Mouse (Mus musculus): ENCODE results near the gene Traf7. TPM values are rescaled to one million over a fixed set of nuclear protein-coding genes. Genes with fewer than 3 reads are reported as not detected.
A peak's percentile ranks its signal among the peaks of the same experiment; 100 is the strongest.

Gene Traf7
- polyA plus RNA-seq, 1 experiment from 2014 or later = 102 TPM

DNA sequence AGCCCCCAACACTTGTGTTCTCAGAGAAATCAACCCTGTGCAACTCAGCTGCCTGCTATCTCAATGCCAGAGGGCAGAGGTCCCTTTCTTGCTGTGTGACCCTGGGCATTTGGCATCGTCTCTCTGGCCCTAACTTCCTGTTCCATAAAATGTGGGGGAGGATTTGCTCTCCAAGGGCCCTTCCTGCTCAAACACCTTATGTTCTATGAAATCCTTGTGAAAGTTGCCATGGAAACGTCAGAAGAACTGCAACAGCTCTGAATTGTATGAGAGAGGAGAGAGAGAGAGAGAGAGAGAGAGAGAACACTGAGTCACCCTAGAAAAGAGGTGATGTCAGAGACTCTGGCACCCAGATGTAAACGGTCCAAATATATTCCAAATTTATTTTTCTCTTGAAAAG, 9.8 kb upstream of the Traf7 start:
- DNase-seq (ENCODE audit: low spot score) = no peak

DNA sequence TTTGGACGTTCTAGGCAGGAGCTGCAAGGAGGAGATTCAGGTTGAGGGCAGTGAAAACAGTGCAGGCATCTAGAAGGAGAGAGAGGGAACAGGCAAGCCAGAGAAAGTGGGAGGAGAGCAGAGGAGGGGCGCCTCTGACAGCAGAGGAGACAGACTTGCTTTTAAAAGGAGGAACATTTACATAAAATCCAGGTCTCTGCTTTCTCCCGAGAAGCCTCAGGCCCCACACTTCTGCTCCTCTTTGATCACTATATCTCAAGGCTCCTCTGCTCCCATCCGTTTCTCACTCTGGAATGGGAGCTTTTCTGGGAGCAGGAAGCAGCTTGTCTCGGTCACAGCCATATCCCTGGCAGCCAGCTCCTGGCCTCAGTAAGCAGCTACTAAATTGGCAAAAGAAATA, 7.6 kb upstream of the Traf7 start:
- DNase-seq (ENCODE audit: low spot score) = no peak
- Histone ChIP-seq H3K9me3 (ENCODE audit: control insufficient read depth, low read length) (no peaks in the 10 kb centered on the region), H3K9ac (ENCODE audit: low read length) (no peak overlapping the region), H3K4me2 (ENCODE audit: low read depth, severe bottlenecking) (no peak overlapping the region), H3K36me3 (ENCODE audit: control insufficient read depth, insufficient read depth, low read length) (peaks cover 3% of the 10 kb centered on the region; the same call in 1 of the 2 replicates), H3K27ac (replicated peaks; ENCODE audit: low read depth, low read length) (no peak overlapping the region), H3K4me1 (ENCODE audit: control insufficient read depth, insufficient read depth, low read length) (peaks cover 19% of the 10 kb centered on the region), H3K27me3 (ENCODE audit: control insufficient read depth, insufficient read depth, low read length) (no peaks in the 10 kb centered on the region), H3K4me3 (ENCODE audit: low read depth, low read length) (no peak overlapping the region)
- WGBS = 45% methylated on average over 5 of the region's 5 CpGs
- ATAC-seq (ENCODE audit: insufficient number of reproducible peaks, low FRiP score, low TSS enrichment, low read depth) = no peak

More for the DNA sequence above, 9.8 kb upstream of the Traf7 start:
- no peak overlapping the region for H3K4me3 ChIP-seq (ENCODE audit: low read depth, low read length)
- H3K36me3 ChIP-seq (ENCODE audit: control insufficient read depth, insufficient read depth, low read length) = no peaks in the 10 kb centered on the region
- 47% methylated on average over 3 of the region's 3 CpGs for WGBS
- H3K4me2 ChIP-seq (ENCODE audit: low read depth, severe bottlenecking) = no peak overlapping the region
- H3K4me1 ChIP-seq (ENCODE audit: control insufficient read depth, insufficient read depth, low read length) = peaks cover 7% of the 10 kb centered on the region; the same call in 1 of the 2 replicates
- H3K27me3 ChIP-seq (ENCODE audit: control insufficient read depth, insufficient read depth, low read length) = no peaks in the 10 kb centered on the region
- 0 out of 2 replicates have a peak overlapping the region, but pooled peaks have one; percentile 3 for H3K27ac ChIP-seq (replicated peaks; ENCODE audit: low read depth, low read length)
- H3K9me3 ChIP-seq (ENCODE audit: control insufficient read depth, low read length) = no peaks in the 10 kb centered on the region
- H3K9ac ChIP-seq (ENCODE audit: low read length) = no peak overlapping the region
- no peak for ATAC-seq (ENCODE audit: insufficient number of reproducible peaks, low FRiP score, low TSS enrichment, low read depth)

DNA sequence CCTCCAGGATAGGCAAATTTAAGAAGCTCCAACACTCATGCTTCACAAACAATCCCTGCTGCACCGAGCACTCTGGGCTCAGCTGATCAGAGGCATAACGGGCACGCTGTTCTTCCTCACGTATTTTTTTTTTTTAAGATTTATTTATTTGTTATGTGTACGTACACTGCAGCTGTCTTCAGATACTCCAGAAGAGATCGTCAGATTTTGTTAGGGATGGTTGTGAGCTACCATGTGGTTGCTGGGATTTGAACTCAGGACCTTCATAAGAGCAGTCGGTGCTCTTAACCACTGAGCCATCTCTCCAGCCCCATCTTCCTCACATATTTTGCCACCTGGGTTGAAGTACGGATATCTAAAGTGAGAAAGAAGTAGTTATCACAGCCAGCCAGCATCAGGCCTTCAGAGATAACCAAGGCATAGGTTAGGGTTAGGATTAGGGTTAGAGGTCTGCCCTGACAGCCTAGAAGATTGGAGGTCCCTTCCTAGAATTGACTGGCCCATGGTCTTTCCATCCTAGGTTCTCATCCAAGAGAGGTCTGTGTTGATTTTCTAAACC, 6.5 kb upstream of the Traf7 start, which contains the start of gene Rab26:
TSS of gene Rab26 (minus strand) at position 51 of the 559 bp plus-strand sequence.
- H3K27ac ChIP-seq (replicated peaks; ENCODE audit: low read depth, low read length) = no peak within 1 kb of the TSS
- H3K4me1 ChIP-seq (ENCODE audit: control insufficient read depth, insufficient read depth, low read length) = peaks cover 30% of the 10 kb centered on the region
- WGBS = 88% methylated on average over 8 of the region's 8 CpGs
- H3K9me3 ChIP-seq (ENCODE audit: control insufficient read depth, low read length) = no peaks in the 10 kb centered on the region
- no peak for ATAC-seq (ENCODE audit: insufficient number of reproducible peaks, low FRiP score, low TSS enrichment, low read depth)
- H3K27me3 ChIP-seq (ENCODE audit: control insufficient read depth, insufficient read depth, low read length) = no peaks in the 10 kb centered on the region
- DNase-seq (ENCODE audit: low spot score) = no peak
- peak within 1 kb of the TSS; percentile 17 for H3K4me3 ChIP-seq (ENCODE audit: low read depth, low read length)
- peaks cover 5% of the 10 kb centered on the region; the same call in 1 of the 2 replicates for H3K36me3 ChIP-seq (ENCODE audit: control insufficient read depth, insufficient read depth, low read length)
- H3K9ac ChIP-seq (ENCODE audit: low read length) = no peak within 1 kb of the TSS
- peak within 1 kb of the TSS; percentile 61 for H3K4me2 ChIP-seq (ENCODE audit: low read depth, severe bottlenecking)

DNA sequence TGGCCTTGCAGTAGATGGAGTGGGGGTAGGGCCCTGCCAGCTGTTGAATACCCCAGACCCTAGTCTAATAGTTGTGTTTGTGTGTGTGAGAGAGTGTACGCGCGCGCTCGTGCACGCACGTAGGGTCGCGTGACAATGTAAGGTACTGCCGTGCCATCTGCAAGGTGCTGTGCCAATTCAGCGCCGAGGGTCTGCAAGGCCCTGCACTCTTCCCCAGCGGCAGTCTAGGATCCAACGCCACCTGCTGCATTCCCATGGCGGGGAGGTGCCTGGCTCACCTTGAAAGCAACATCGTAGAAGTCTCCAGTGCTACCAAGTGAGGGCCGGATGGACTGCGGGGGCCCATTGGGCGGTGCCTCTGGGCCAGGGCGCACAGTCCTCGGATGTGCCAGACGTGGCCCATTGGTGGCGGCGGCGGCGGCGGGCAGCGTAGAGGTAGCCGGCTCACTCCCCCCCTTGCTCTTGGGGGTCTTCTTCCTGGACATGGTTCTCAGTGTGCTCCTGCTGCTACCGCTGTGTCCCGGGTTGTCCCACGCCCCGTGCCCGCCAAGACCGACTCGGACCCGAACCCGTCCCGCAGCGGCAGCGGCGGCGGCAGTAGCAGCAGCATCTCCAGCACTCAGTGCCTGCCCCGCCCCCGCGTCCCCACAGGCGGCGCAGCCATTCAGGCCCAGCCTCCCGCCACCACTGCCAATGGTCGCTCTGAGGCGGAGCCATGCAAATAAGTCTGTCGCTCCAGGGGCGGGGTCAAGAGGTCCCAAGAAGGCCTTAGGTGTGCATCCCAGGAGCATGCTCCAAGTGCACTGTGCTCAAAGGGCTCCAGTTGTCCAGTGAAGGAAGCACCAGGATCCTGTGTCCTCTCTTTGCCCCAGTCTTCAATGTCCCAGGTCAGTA, 5.6 kb upstream of the Traf7 start:
- Histone ChIP-seq H3K9me3 (ENCODE audit: control insufficient read depth, low read length) (no peaks in the 10 kb centered on the region), H3K36me3 (ENCODE audit: control insufficient read depth, insufficient read depth, low read length) (peaks cover 6% of the 10 kb centered on the region; the same call in 1 of the 2 replicates), H3K4me2 (ENCODE audit: low read depth, severe bottlenecking) (peak overlapping the region; percentile 61), H3K9ac (ENCODE audit: low read length) (no peak overlapping the region), H3K4me1 (ENCODE audit: control insufficient read depth, insufficient read depth, low read length) (peaks cover 33% of the 10 kb centered on the region), H3K27me3 (ENCODE audit: control insufficient read depth, insufficient read depth, low read length) (no peaks in the 10 kb centered on the region), H3K4me3 (ENCODE audit: low read depth, low read length) (peak overlapping the region; percentile 17), H3K27ac (replicated peaks; ENCODE audit: low read depth, low read length) (no peak overlapping the region)
- DNase-seq (ENCODE audit: low spot score) (peak; percentile 90), ATAC-seq (ENCODE audit: insufficient number of reproducible peaks, low FRiP score, low TSS enrichment, low read depth) (peak; percentile 58)
- 5% methylated on average over 53 of the region's 53 CpGs for WGBS

DNA sequence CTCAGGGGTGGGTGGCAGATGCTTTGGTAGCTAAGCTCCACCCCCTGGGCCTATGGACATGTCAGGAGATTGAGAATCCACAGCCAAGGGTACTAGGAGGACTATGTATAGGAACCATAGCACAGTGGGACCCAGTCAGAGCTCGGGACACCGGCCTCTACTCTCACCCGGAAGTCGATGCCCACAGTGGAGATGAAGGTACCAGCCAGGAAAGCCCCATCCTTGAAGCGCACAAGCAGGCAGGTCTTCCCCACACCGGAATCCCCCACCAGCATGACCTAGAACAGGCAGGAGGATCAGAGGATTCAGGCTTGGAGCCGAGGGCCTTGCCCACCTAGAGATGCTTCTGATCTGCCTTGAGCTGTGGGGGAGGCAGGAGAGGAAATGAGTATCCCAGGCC, 4.3 kb upstream of the Traf7 start:
- H3K9me3 ChIP-seq (ENCODE audit: control insufficient read depth, low read length) = no peaks in the 10 kb centered on the region
- no peak for ATAC-seq (ENCODE audit: insufficient number of reproducible peaks, low FRiP score, low TSS enrichment, low read depth)
- H3K27ac ChIP-seq (replicated peaks; ENCODE audit: low read depth, low read length) = no peak overlapping the region
- DNase-seq (ENCODE audit: low spot score) = no peak
- peaks cover 6% of the 10 kb centered on the region; the same call in 1 of the 2 replicates for H3K36me3 ChIP-seq (ENCODE audit: control insufficient read depth, insufficient read depth, low read length)
- WGBS = 69% methylated on average over 7 of the region's 7 CpGs
- no peaks in the 10 kb centered on the region for H3K27me3 ChIP-seq (ENCODE audit: control insufficient read depth, insufficient read depth, low read length)
- H3K9ac ChIP-seq (ENCODE audit: low read length) = no peak overlapping the region
- H3K4me1 ChIP-seq (ENCODE audit: control insufficient read depth, insufficient read depth, low read length) = peaks cover 33% of the 10 kb centered on the region
- H3K4me3 ChIP-seq (ENCODE audit: low read depth, low read length) = no peak overlapping the region
- no peak overlapping the region for H3K4me2 ChIP-seq (ENCODE audit: low read depth, severe bottlenecking)

DNA sequence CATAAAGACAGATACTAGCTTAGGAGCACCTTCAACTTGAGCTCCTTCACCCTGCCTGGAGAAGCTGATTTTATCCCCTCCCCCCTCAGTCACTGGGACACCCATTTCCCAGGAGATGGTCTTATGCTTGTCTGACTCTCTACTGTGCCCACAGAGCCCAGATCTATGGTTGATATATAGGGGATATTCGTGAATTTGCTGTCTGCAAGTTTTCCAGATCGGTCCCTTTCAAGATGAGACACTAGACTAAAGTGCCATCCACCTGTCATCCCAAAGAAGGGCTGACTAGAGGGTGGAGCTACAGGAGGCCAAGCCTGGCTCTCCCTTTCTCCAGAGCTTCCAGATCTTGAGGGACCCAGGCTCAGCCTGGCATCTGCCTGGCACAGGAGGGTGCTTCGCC, 3.3 kb upstream of the Traf7 start:
- DNase-seq (ENCODE audit: low spot score) = no peak

DNA sequence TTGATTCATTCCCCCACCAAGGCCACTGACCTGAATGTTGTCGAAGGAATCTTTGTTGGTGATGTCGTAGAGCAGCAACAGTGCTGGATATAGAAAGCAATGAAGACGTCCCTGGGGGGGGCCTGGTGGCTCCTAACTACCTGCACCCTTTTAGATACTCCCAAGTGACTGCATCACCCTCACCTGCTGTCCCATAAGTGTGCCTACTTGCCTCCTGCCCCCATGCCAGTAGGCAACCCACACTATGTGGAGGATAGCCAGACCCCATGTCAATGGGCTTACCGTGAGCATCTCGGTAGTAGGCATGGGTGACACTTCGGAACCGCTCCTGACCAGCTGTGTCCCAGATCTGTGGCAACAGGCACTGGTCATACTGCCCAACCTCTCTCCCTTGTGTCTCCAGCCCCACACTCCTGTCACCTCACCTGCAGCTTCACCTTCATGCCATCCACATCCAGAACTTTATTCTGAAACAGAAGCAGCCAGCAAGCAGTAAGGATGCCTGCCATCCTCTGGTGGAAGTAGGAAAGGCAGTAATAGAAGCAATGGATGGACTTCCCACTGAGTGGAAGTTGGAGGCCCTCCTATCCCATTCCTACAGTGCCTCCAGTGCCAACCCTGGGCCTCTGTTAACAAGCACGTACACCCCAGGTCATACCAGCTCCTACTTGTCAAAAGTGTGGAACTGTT, 2.8 kb upstream of the Traf7 start:
- ATAC-seq (ENCODE audit: insufficient number of reproducible peaks, low FRiP score, low TSS enrichment, low read depth) (no peak), DNase-seq (ENCODE audit: low spot score) (no peak)
- Histone ChIP-seq H3K9ac (ENCODE audit: low read length) (peak overlapping the region; percentile 77), H3K4me3 (ENCODE audit: low read depth, low read length) (peak overlapping the region; percentile 53), H3K4me2 (ENCODE audit: low read depth, severe bottlenecking) (peak overlapping the region; percentile 84), H3K9me3 (ENCODE audit: control insufficient read depth, low read length) (no peaks in the 10 kb centered on the region), H3K36me3 (ENCODE audit: control insufficient read depth, insufficient read depth, low read length) (peaks cover 6% of the 10 kb centered on the region; the same call in 1 of the 2 replicates), H3K27me3 (ENCODE audit: control insufficient read depth, insufficient read depth, low read length) (no peaks in the 10 kb centered on the region), H3K4me1 (ENCODE audit: control insufficient read depth, insufficient read depth, low read length) (peaks cover 40% of the 10 kb centered on the region), H3K27ac (replicated peaks; ENCODE audit: low read depth, low read length) (no peak overlapping the region; the same call in 1 of the 2 replicates)
- 31% methylated on average over 8 of the region's 8 CpGs for WGBS

More for the DNA sequence above, 3.3 kb upstream of the Traf7 start:
- H3K27ac ChIP-seq (replicated peaks; ENCODE audit: low read depth, low read length) = no peak overlapping the region
- H3K27me3 ChIP-seq (ENCODE audit: control insufficient read depth, insufficient read depth, low read length) = no peaks in the 10 kb centered on the region
- ATAC-seq (ENCODE audit: insufficient number of reproducible peaks, low FRiP score, low TSS enrichment, low read depth) = no peak
- no peak overlapping the region for H3K4me3 ChIP-seq (ENCODE audit: low read depth, low read length)
- peaks cover 40% of the 10 kb centered on the region for H3K4me1 ChIP-seq (ENCODE audit: control insufficient read depth, insufficient read depth, low read length)
- H3K9ac ChIP-seq (ENCODE audit: low read length) = no peak overlapping the region
- H3K4me2 ChIP-seq (ENCODE audit: low read depth, severe bottlenecking) = no peak overlapping the region
- no peaks in the 10 kb centered on the region for H3K9me3 ChIP-seq (ENCODE audit: control insufficient read depth, low read length)
- H3K36me3 ChIP-seq (ENCODE audit: control insufficient read depth, insufficient read depth, low read length) = peaks cover 6% of the 10 kb centered on the region; the same call in 1 of the 2 replicates
- WGBS = 61% methylated on average over 3 of the region's 3 CpGs

DNA sequence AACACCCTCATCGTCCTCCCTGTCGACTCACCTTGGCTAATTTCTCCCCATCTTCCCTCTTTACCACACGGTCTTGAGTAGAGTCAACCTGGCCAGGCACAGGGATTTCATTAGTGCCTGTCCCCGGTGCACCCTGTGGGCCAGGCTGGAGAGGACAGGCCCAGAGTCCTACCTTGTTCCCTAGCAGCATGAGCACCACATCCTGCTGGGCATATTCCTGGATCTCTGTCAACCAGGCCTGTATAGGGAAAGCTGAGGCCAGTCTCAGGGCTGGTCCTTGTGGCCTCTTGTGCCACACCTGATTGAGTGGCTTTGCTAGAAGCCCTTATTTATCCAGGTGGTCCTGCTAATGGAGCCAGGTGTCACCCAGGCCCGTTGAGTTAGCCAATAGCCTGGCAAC, 2.1 kb upstream of the Traf7 start:
- Histone ChIP-seq H3K4me3 (ENCODE audit: low read depth, low read length) (peak overlapping the region; percentile 53), H3K9ac (ENCODE audit: low read length) (peak overlapping the region; percentile 77), H3K36me3 (ENCODE audit: control insufficient read depth, insufficient read depth, low read length) (peaks cover 6% of the 10 kb centered on the region; the same call in 1 of the 2 replicates), H3K4me1 (ENCODE audit: control insufficient read depth, insufficient read depth, low read length) (peaks cover 40% of the 10 kb centered on the region), H3K27ac (replicated peaks; ENCODE audit: low read depth, low read length) (peak overlapping the region; percentile 38; the same call in 1 of the 2 replicates), H3K9me3 (ENCODE audit: control insufficient read depth, low read length) (no peaks in the 10 kb centered on the region), H3K4me2 (ENCODE audit: low read depth, severe bottlenecking) (peak overlapping the region; percentile 84), H3K27me3 (ENCODE audit: control insufficient read depth, insufficient read depth, low read length) (no peaks in the 10 kb centered on the region)
- DNase-seq (ENCODE audit: low spot score) (no peak), ATAC-seq (ENCODE audit: insufficient number of reproducible peaks, low FRiP score, low TSS enrichment, low read depth) (no peak)
- 27% methylated on average over 5 of the region's 5 CpGs for WGBS
